Mouse (Mus musculus): ENCODE results near the gene Mrtfb. TPM values are rescaled to one million over a fixed set of nuclear protein-coding genes. Genes with fewer than 3 reads are reported as not detected.
"Not testable (repeated sequence)": the region's sequence is repeated elsewhere in the genome, so short reads cannot be mapped to it uniquely, and the experiment has no call there.

Mrtfb gene
- polyA plus RNA-seq, 1 experiment from 2014 or later = 22.4 TPM

DNA sequence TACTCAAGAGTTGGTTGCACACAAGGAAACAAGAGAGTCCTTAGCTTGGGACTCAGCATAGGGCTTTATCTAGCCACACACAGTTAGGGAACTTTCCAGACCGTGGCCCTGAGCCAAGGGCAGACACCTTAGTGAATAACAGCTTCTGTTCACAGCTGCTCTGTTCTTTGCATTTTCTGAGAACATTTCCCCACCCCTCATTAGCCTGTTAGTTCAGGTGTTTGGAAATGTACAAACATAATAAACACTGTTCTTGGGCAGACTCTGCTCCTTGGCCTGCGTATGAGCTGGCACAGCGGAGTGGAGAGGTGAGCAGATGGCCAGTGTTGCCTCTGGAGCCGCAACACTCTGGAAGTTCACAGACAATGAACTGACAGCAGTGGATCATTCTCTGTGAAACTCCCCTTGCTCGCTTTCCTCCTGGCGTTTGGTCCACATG is 74.0 kb downstream of the Mrtfb start:
- Histone ChIP-seq H3K4me1 (replicated peaks; ENCODE audit: control insufficient read depth, insufficient read depth, low read length) (no peaks in the 10 kb centered on the region), H3K4me2 (ENCODE audit: low read depth, low read length, severe bottlenecking) (no peak overlapping the region), H3K4me3 (ENCODE audit: low read depth, low read length) (no peak overlapping the region), H3K9me3 (ENCODE audit: control insufficient read depth, low read length) (no peaks in the 10 kb centered on the region), H3K36me3 (ENCODE audit: control insufficient read depth, insufficient read depth, low read length) (no peaks in the 10 kb centered on the region), H3K9ac (ENCODE audit: low read length) (no peak overlapping the region), H3K27me3 (ENCODE audit: control insufficient read depth, insufficient read depth, low read length) (no peaks in the 10 kb centered on the region), H3K27ac (ENCODE audit: low read depth, low read length) (no peak overlapping the region)
- 81% methylated on average over 6 of the region's 6 CpGs for WGBS
- ATAC-seq (replicated peaks; ENCODE audit: low FRiP score) (no peak), DNase-seq (ENCODE audit: low spot score) (no peak)

DNA sequence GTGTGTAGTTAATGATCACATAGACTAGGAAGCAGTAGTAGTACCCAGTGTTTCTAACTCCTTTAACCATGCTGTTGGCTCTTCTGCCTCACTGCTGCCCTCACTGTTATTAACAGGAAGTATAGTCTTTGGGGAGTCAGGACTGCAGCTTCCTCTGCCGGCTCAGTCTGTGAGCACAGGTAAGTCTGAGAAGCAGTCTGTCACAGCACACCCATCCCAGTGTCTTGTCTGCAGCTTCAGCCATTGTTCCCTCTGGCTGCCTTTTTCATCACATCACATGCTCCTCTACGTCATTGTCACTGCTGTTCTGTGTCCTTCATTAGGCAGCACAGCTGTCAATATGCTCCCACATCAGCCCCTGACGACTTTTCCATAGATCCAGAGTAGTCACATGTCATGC is 75.6 kb downstream of the Mrtfb start:
- Histone ChIP-seq H3K27ac (ENCODE audit: low read depth, low read length) (no peak overlapping the region), H3K4me2 (ENCODE audit: low read depth, low read length, severe bottlenecking) (no peak overlapping the region), H3K9me3 (ENCODE audit: control insufficient read depth, low read length) (no peaks in the 10 kb centered on the region), H3K4me3 (ENCODE audit: low read depth, low read length) (no peak overlapping the region), H3K9ac (ENCODE audit: low read length) (no peak overlapping the region), H3K27me3 (ENCODE audit: control insufficient read depth, insufficient read depth, low read length) (no peaks in the 10 kb centered on the region), H3K36me3 (ENCODE audit: control insufficient read depth, insufficient read depth, low read length) (no peaks in the 10 kb centered on the region), H3K4me1 (replicated peaks; ENCODE audit: control insufficient read depth, insufficient read depth, low read length) (no peaks in the 10 kb centered on the region)
- 77% methylated on average over 3 of the region's 3 CpGs for WGBS
- ATAC-seq (replicated peaks; ENCODE audit: low FRiP score) (no peak), DNase-seq (ENCODE audit: low spot score) (no peak)

DNA sequence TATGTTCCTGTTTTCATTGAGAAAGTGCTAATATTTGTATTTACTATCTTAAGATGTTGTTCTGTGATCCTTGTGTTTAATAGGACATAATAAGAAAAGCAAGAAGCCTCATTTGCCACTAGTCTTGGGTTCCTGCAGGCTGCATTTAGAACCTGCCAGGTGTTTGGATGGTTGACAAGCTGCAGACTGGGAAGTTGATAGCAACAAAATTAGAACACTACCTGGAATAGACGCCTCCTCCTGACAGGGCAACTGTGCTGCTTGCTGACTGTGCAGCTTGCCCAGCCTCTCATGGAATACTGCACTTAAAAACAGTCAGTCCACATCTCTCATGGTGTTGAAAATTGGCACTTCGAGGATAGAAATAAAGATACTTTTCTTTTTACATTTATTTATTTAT is 76.3 kb downstream of the Mrtfb start:
- Histone ChIP-seq H3K4me2 (ENCODE audit: low read depth, low read length, severe bottlenecking) (no peak overlapping the region), H3K4me3 (ENCODE audit: low read depth, low read length) (no peak overlapping the region), H3K27me3 (ENCODE audit: control insufficient read depth, insufficient read depth, low read length) (no peaks in the 10 kb centered on the region), H3K9ac (ENCODE audit: low read length) (no peak overlapping the region), H3K36me3 (ENCODE audit: control insufficient read depth, insufficient read depth, low read length) (no peaks in the 10 kb centered on the region), H3K27ac (ENCODE audit: low read depth, low read length) (no peak overlapping the region; the same call in 1 of the 2 replicates), H3K9me3 (ENCODE audit: control insufficient read depth, low read length) (no peaks in the 10 kb centered on the region), H3K4me1 (replicated peaks; ENCODE audit: control insufficient read depth, insufficient read depth, low read length) (no peaks in the 10 kb centered on the region)
- DNase-seq (ENCODE audit: low spot score) (no peak), ATAC-seq (replicated peaks; ENCODE audit: low FRiP score) (no peak)
- WGBS = 86% methylated on average over 2 of the region's 2 CpGs

DNA sequence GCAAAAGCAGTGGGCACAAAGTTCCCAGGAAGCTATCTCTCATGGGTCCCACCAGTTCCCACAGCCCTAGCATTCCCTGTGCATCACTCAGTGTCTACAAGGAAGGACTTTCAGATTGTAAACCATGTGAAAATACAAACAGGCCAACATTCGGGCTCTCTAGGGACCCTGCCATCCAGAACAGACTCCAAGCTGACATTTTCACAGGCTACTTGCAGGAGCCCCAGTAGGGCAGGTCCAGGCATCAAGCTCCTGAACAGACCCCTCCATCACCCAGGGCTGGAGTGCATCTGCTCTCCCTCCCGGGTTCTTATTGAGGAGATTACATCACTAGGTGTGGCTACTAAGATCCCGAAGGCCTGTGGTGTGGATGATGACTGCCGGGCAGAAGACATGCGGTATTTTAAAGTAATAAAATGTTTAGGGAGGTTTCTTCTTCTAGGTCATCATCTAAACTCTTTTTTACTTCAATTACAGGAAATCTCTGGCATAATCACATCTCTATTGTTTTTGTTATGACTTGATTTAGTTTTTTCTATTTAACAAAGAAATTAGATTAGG is 77.6 kb downstream of the Mrtfb start:
- WGBS = 85% methylated on average over 5 of the region's 5 CpGs
- Histone ChIP-seq H3K9ac (ENCODE audit: low read length) (no peak overlapping the region), H3K4me2 (ENCODE audit: low read depth, low read length, severe bottlenecking) (no peak overlapping the region), H3K27me3 (ENCODE audit: control insufficient read depth, insufficient read depth, low read length) (no peaks in the 10 kb centered on the region), H3K27ac (ENCODE audit: low read depth, low read length) (no peak overlapping the region), H3K36me3 (ENCODE audit: control insufficient read depth, insufficient read depth, low read length) (no peaks in the 10 kb centered on the region), H3K4me1 (replicated peaks; ENCODE audit: control insufficient read depth, insufficient read depth, low read length) (no peaks in the 10 kb centered on the region), H3K9me3 (ENCODE audit: control insufficient read depth, low read length) (no peaks in the 10 kb centered on the region), H3K4me3 (ENCODE audit: low read depth, low read length) (no peak overlapping the region)
- no peak for ATAC-seq (replicated peaks; ENCODE audit: low FRiP score)
- no peak for DNase-seq (ENCODE audit: low spot score)

DNA sequence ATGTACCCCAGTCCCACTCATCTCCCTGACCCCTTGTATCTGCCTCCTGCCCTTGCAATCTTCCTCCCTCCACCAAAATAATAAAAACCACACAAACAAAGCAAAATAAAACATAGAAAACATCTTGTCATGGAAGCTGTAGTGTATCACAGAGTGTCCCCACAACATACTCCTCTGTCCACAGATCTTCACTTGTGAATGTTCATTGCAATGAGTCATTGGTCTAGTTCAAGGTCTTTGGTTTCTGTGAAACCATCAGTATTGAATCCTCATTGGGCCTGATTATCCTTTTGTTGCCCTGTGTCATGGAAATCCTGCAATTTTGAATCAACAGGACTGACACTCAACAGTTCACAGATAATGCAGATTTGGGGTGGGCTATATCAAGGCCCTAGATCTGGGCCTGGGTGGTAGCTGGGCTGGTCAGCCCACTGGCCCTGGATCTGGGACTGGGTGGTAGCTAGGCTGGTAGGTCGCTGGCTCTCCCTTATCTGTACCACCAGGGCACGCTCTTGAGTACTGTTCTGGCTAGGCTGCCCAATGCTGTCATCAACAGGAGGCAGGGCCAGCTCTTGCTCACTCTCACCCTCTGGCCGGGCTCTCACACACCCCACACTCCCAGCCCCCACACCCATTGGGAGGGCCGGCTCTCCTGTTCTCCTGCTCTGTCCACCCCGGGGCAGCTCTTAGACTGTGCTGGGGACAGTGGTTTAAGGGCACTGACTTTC is 80.4 kb downstream of the Mrtfb start:
- ATAC-seq (replicated peaks; ENCODE audit: low FRiP score) = no peak

DNA sequence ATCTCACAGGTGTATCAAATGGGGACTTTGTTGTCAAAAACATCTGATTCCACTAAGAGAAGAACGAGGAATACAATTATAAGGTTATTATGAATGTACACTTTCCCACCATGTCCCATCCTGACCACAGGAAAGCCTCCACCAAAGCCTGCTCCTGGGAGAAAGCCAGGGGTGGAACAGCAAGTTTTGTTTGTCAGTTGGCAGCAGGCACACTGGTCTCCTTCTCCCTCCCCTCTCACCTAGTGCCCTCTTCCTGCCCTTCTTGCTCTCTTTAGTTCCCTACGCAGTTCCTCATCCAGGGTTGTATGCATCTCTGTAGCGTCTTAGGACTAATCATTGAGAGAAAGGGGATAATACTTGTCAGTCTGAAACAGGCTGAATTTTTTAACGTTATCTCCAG is 81.8 kb downstream of the Mrtfb start:
- 87% methylated on average over 4 of the region's 4 CpGs for WGBS
- Histone ChIP-seq H3K4me1 (replicated peaks; ENCODE audit: control insufficient read depth, insufficient read depth, low read length) (no peaks in the 10 kb centered on the region), H3K4me3 (ENCODE audit: low read depth, low read length) (no peak overlapping the region), H3K27me3 (ENCODE audit: control insufficient read depth, insufficient read depth, low read length) (no peaks in the 10 kb centered on the region), H3K36me3 (ENCODE audit: control insufficient read depth, insufficient read depth, low read length) (no peaks in the 10 kb centered on the region), H3K9me3 (ENCODE audit: control insufficient read depth, low read length) (no peaks in the 10 kb centered on the region), H3K27ac (ENCODE audit: low read depth, low read length) (no peak overlapping the region), H3K9ac (ENCODE audit: low read length) (no peak overlapping the region), H3K4me2 (ENCODE audit: low read depth, low read length, severe bottlenecking) (no peak overlapping the region)
- no peak for DNase-seq (ENCODE audit: low spot score)
- ATAC-seq (replicated peaks; ENCODE audit: low FRiP score) = no peak

More for the DNA sequence above, 80.4 kb downstream of the Mrtfb start:
- H3K9ac ChIP-seq (ENCODE audit: low read length) = no peak overlapping the region
- no peak overlapping the region for H3K4me2 ChIP-seq (ENCODE audit: low read depth, low read length, severe bottlenecking)
- DNase-seq (ENCODE audit: low spot score) = peak; percentile 49
- H3K9me3 ChIP-seq (ENCODE audit: control insufficient read depth, low read length) = no peaks in the 10 kb centered on the region
- H3K36me3 ChIP-seq (ENCODE audit: control insufficient read depth, insufficient read depth, low read length) = no peaks in the 10 kb centered on the region
- H3K27me3 ChIP-seq (ENCODE audit: control insufficient read depth, insufficient read depth, low read length) = no peaks in the 10 kb centered on the region
- 74% methylated on average over 5 of the region's 5 CpGs for WGBS
- no peak overlapping the region for H3K4me3 ChIP-seq (ENCODE audit: low read depth, low read length)
- H3K4me1 ChIP-seq (replicated peaks; ENCODE audit: control insufficient read depth, insufficient read depth, low read length) = no peaks in the 10 kb centered on the region
- no peak overlapping the region for H3K27ac ChIP-seq (ENCODE audit: low read depth, low read length)

DNA sequence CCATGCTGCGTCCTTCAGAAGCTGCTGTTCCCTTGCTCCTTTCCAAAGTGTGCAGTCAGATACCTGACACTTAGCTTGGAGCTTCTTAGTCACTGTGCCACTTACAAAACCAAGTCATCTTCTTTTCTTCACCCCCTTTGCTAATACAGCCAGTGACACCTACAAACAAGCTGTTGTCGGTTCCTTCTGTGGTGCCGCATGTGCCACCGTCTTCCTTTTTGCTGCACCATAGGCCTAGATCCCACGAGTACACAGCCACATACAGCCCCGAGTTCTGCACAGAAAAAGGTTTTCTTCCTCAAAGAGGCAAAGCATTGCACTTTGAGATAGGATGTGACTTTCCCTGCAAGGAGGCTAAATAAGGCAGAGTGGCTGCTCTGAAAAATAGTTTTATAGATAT is 83.2 kb downstream of the Mrtfb start:
- Histone ChIP-seq H3K4me3 (ENCODE audit: low read depth, low read length) (no peak overlapping the region), H3K36me3 (ENCODE audit: control insufficient read depth, insufficient read depth, low read length) (no peaks in the 10 kb centered on the region), H3K4me1 (replicated peaks; ENCODE audit: control insufficient read depth, insufficient read depth, low read length) (no peaks in the 10 kb centered on the region), H3K4me2 (ENCODE audit: low read depth, low read length, severe bottlenecking) (no peak overlapping the region), H3K9me3 (ENCODE audit: control insufficient read depth, low read length) (no peaks in the 10 kb centered on the region), H3K9ac (ENCODE audit: low read length) (no peak overlapping the region), H3K27me3 (ENCODE audit: control insufficient read depth, insufficient read depth, low read length) (no peaks in the 10 kb centered on the region), H3K27ac (ENCODE audit: low read depth, low read length) (no peak overlapping the region)
- 90% methylated on average over 6 of the region's 6 CpGs for WGBS
- ATAC-seq (replicated peaks; ENCODE audit: low FRiP score) = no peak
- DNase-seq (ENCODE audit: low spot score) = no peak

DNA sequence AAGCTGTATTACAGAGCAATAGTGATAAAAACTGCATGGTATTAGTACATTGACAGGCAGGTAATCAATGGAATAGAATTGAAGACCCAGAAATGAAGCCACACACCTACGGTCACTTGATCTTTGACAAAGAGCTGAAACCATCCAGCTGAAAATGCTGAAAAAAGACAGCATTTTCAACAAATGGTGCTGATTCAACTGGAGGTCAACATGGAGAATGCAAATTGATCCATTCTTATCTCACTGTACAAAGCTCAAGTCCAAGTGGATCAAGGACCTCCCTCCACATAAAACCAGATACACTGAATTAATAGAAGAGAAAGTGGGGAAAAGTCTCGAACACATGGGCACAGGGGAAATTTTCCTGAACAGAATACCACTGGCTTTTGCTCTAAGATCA is 89.5 kb downstream of the Mrtfb start:
- ATAC-seq (replicated peaks; ENCODE audit: low FRiP score); H3K9ac ChIP-seq (ENCODE audit: low read length); H3K4me3 ChIP-seq (ENCODE audit: low read depth, low read length); H3K27me3 ChIP-seq (ENCODE audit: control insufficient read depth, insufficient read depth, low read length); H3K9me3 ChIP-seq (ENCODE audit: control insufficient read depth, low read length); H3K36me3 ChIP-seq (ENCODE audit: control insufficient read depth, insufficient read depth, low read length); H3K4me1 ChIP-seq (replicated peaks; ENCODE audit: control insufficient read depth, insufficient read depth, low read length); H3K4me2 ChIP-seq (ENCODE audit: low read depth, low read length, severe bottlenecking); H3K27ac ChIP-seq (ENCODE audit: low read depth, low read length); DNase-seq (ENCODE audit: low spot score): not testable (repeated sequence)
- WGBS = 95% methylated on average over 2 of the region's 2 CpGs

DNA sequence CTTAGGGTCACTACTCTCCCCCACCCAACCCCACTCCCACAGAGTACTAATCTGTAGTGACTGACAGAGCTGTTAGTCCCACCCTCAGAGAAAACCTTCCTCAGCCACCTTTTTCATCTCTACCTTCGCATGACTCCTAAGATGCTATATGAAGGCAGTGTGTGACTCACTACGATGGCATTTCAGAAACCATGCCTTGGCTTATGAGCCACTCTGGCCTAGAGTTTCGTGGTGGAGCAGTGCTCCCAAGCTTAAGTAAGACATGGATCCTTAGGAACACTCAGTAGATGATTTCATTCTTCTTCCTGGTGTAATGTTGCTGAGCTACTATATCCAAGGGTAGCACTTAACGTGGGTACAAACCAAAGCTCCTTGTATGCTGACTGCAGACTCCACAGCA is 94.4 kb downstream of the Mrtfb start:
- WGBS = 93% methylated on average over 4 of the region's 4 CpGs
- H3K9me3 ChIP-seq (ENCODE audit: control insufficient read depth, low read length) = no peaks in the 10 kb centered on the region
- ATAC-seq (replicated peaks; ENCODE audit: low FRiP score) = no peak
- DNase-seq (ENCODE audit: low spot score) = no peak
- H3K4me2 ChIP-seq (ENCODE audit: low read depth, low read length, severe bottlenecking) = no peak overlapping the region
- peaks cover 2% of the 10 kb centered on the region; the same call in 1 of the 2 replicates for H3K4me1 ChIP-seq (replicated peaks; ENCODE audit: control insufficient read depth, insufficient read depth, low read length)
- no peaks in the 10 kb centered on the region for H3K36me3 ChIP-seq (ENCODE audit: control insufficient read depth, insufficient read depth, low read length)
- no peak overlapping the region for H3K27ac ChIP-seq (ENCODE audit: low read depth, low read length)
- H3K9ac ChIP-seq (ENCODE audit: low read length) = no peak overlapping the region
- no peaks in the 10 kb centered on the region for H3K27me3 ChIP-seq (ENCODE audit: control insufficient read depth, insufficient read depth, low read length)
- H3K4me3 ChIP-seq (ENCODE audit: low read depth, low read length) = no peak overlapping the region
